Mouse (Mus musculus) intestine, postnatal 0 days (tissue): ENCODE data around the gene Hif3a. TPM values are rescaled to one million over a fixed set of nuclear protein-coding genes. Genes with fewer than 3 reads are reported as not detected.
A peak's percentile ranks its signal among the peaks of the same experiment; 100 is the strongest.
"Not testable (repeated sequence)": the region's sequence is repeated elsewhere in the genome, so short reads cannot be mapped to it uniquely, and the experiment has no call there.

Experiments used
- ATAC-seq: fragments of 200-750 bp; cut with Nextera tagmentation; 2 replicates; pipeline ENCODE4 v1.8.0; 2017; ENCODE audit warnings: mild to moderate bottlenecking, moderate TSS enrichment, moderate library complexity
- H3K27ac ChIP-seq: fragments of 300-500 bp; sonication (generic); 2 replicates; pipeline ENCODE4 v1.5.1; 2014; ENCODE audit warnings: mild to moderate bottlenecking, low read depth, low read length, moderate library complexity
- H3K27me3 ChIP-seq: fragments of 300-500 bp; sonication (generic); replicated peaks from 2 replicates; pipeline ENCODE4 v1.6.1; 2014; ENCODE audit warnings: low read length, mixed read lengths; ENCODE audit not compliant: control insufficient read depth, insufficient read depth
- H3K36me3 ChIP-seq: fragments of 300-500 bp; sonication (generic); 2 replicates; pipeline ENCODE4 v1.6.1; 2014; ENCODE audit warnings: mild to moderate bottlenecking, moderate library complexity; ENCODE audit not compliant: control insufficient read depth, insufficient read depth
- H3K4me1 ChIP-seq: fragments of 300-500 bp; sonication (generic); replicated peaks from 2 replicates; pipeline ENCODE4 v1.6.1; 2014; ENCODE audit warnings: antibody characterized with exemption, low read length, mixed read lengths; ENCODE audit not compliant: control insufficient read depth, insufficient read depth
- H3K4me2 ChIP-seq: fragments of 300-500 bp; sonication (generic); replicated peaks from 2 replicates; pipeline ENCODE4 v1.6.1; 2014; ENCODE audit warnings: low read depth, mild to moderate bottlenecking, moderate library complexity
- H3K4me3 ChIP-seq: fragments of 300-500 bp; sonication (generic); 2 replicates; pipeline ENCODE4 v1.5.1; 2014; ENCODE audit warnings: low read depth, low read length
- H3K9ac ChIP-seq: fragments of 300-500 bp; sonication (generic); 2 replicates; pipeline ENCODE4 v1.6.1; 2014; ENCODE audit warnings: mild to moderate bottlenecking, low read depth, low read length
- H3K9me3 ChIP-seq: fragments of 300-500 bp; sonication (generic); 2 replicates; pipeline ENCODE4 v1.6.1; 2016; ENCODE audit warnings: mixed run types; ENCODE audit not compliant: control insufficient read depth
- CTCF ChIP-seq: sonication (generic); IDR thresholded peaks from 2 replicates; pipeline ENCODE4 v1.5.1; 2016; ENCODE audit warnings: low read depth, mild to moderate bottlenecking, control low read depth, antibody characterized with exemption, moderate library complexity
- WGBS: fragments of 180-500 bp; shearing (Covaris S2); extraction: QIAGEN DNeasy Blood & Tissue Kit; methylation state at CpG from one replicate; pipeline ENCODE4 v1.1.7; 2014; 5-methylcytosine and 5-hydroxymethylcytosine counted together
- polyA plus RNA-seq: library from polyadenylated mRNA; unstranded; fragments of >200 nt; fragmentation: Nextera tagmentation; extraction: Ambion mirVana; gene quantifications from 2 replicates; pipeline ENCODE4 v1.2.1, GENCODE M21; 2015

The Hif3a gene
- polyA plus RNA-seq, 1 experiment from 2014 or later, result 18.4 TPM

- no peak overlapping the region for H3K27ac ChIP-seq
- no peak overlapping the region for H3K4me2 ChIP-seq
- ATAC-seq, result no peak
- H3K36me3 ChIP-seq, result no peaks in the 10 kb centered on the region
- no peaks in the 10 kb centered on the region for H3K27me3 ChIP-seq
- H3K9me3 ChIP-seq, result no peaks in the 10 kb centered on the region
- no peak overlapping the region for H3K4me3 ChIP-seq
- no peaks in the 10 kb centered on the region for H3K4me1 ChIP-seq
- no peak for TF ChIP-seq CTCF
- WGBS, result 80% methylated on average over 7 of the region's 7 CpGs
- no peak overlapping the region for H3K9ac ChIP-seq
Measured at GRCm38 (mm10) chr7:17078076-17078654, 15.9 kb upstream of the Hif3a start.

GRCm38 (mm10) chr7:17076542-17076941 lies 14.3 kb upstream of the Hif3a start:
- Histone ChIP-seq H3K4me2 (no peak overlapping the region), H3K9me3 (no peaks in the 10 kb centered on the region), H3K36me3 (no peaks in the 10 kb centered on the region), H3K27me3 (no peaks in the 10 kb centered on the region), H3K4me1 (no peaks in the 10 kb centered on the region), H3K27ac (no peak overlapping the region), H3K4me3 (no peak overlapping the region), H3K9ac (no peak overlapping the region)
- ATAC-seq, result no peak
- WGBS, result 81% methylated on average over 1 of the region's 1 CpGs
- TF ChIP-seq CTCF, result no peak

GRCm38 (mm10) chr7:17073904-17074615 lies 11.8 kb upstream of the Hif3a start, which contains the start of gene Psg16:
Gene Psg16 (plus strand): TSS chr7:17074040.
- peak; percentile 93 for TF ChIP-seq CTCF
- whole genome bisulfite sequencing, result 62% methylated on average over 23 of the region's 23 CpGs
- peak within 1 kb of the TSS; percentile 13; the same call in 1 of the 2 replicates for H3K4me2 ChIP-seq

GRCm38 (mm10) chr7:17073513-17073903 lies 11.3 kb upstream of the Hif3a start:
- 59% methylated on average over 5 of the region's 5 CpGs for WGBS
- no peak for ATAC-seq
- H3K4me3 ChIP-seq, result no peak overlapping the region

More at GRCm38 (mm10) chr7:17073904-17074615, 11.8 kb upstream of the Hif3a start, which contains the start of gene Psg16:
- Histone ChIP-seq H3K27ac (no peak within 1 kb of the TSS), H3K4me1 (no peaks in the 10 kb centered on the region), H3K27me3 (no peaks in the 10 kb centered on the region), H3K9me3 (no peaks in the 10 kb centered on the region), H3K36me3 (no peaks in the 10 kb centered on the region), H3K9ac (no peak within 1 kb of the TSS), H3K4me3 (no peak within 1 kb of the TSS)
- peak; percentile 28; the same call in 1 of the 2 replicates for ATAC-seq

GRCm38 (mm10) chr7:17067651-17068050 lies 5.4 kb upstream of the Hif3a start:
- WGBS, result 59% methylated on average over 5 of the region's 5 CpGs

More at GRCm38 (mm10) chr7:17073513-17073903, 11.3 kb upstream of the Hif3a start:
- TF ChIP-seq CTCF, result no peak
- no peaks in the 10 kb centered on the region for H3K4me1 ChIP-seq
- H3K4me2 ChIP-seq, result no peak overlapping the region
- no peak overlapping the region for H3K27ac ChIP-seq
- H3K9ac ChIP-seq, result no peak overlapping the region
- no peaks in the 10 kb centered on the region for H3K9me3 ChIP-seq
- no peaks in the 10 kb centered on the region for H3K36me3 ChIP-seq
- H3K27me3 ChIP-seq, result no peaks in the 10 kb centered on the region

GRCm38 (mm10) chr7:17067000-17067399 lies 4.8 kb upstream of the Hif3a start:
- no peak for ATAC-seq
- Histone ChIP-seq H3K36me3 (no peaks in the 10 kb centered on the region), H3K27me3 (no peaks in the 10 kb centered on the region), H3K4me2 (no peak overlapping the region), H3K9me3 (no peaks in the 10 kb centered on the region), H3K4me1 (0 out of 2 replicates have a peak, but pooled peaks cover 5% of the 10 kb centered on the region), H3K9ac (no peak overlapping the region), H3K4me3 (no peak overlapping the region), H3K27ac (no peak overlapping the region)
- TF ChIP-seq CTCF, result no peak

More at GRCm38 (mm10) chr7:17067651-17068050, 5.4 kb upstream of the Hif3a start:
- H3K4me2 ChIP-seq, H3K27me3 ChIP-seq, H3K36me3 ChIP-seq, H3K4me3 ChIP-seq, H3K9ac ChIP-seq, H3K27ac ChIP-seq, H3K9me3 ChIP-seq, ATAC-seq, H3K4me1 ChIP-seq: not testable (repeated sequence)
